Mouse (Mus musculus) embryonic facial prominence, embryonic 12.5 days (tissue): ENCODE measurements at regions not wholly inside any gene's neighbourhood (a gene's known extent, or its start where the extent isn't known, plus 50 kb on each side); places are given as distances from the start of the nearest gene placed in this dataset.
"Not testable (repeated sequence)": the region's sequence is repeated elsewhere in the genome, so short reads cannot be mapped to it uniquely, and the experiment has no call there.

ENCODE experiments used
- ATAC-seq: fragments of 200-750 bp; cut with Nextera tagmentation; 2 replicates; pipeline ENCODE4 v1.8.0; 2017; ENCODE audit not compliant: insufficient number of reproducible peaks, insufficient read depth, low FRiP score, low TSS enrichment
- H3K27ac ChIP-seq: fragments of 300-500 bp; sonication (generic); 2 replicates; pipeline ENCODE4 v1.5.1; 2016; ENCODE audit warnings: mild to moderate bottlenecking
- H3K27me3 ChIP-seq: fragments of 300-500 bp; sonication (generic); 2 replicates; pipeline ENCODE4 v1.6.1; 2016; ENCODE audit warnings: mild to moderate bottlenecking, moderate library complexity
- H3K36me3 ChIP-seq: fragments of 300-500 bp; sonication (generic); 2 replicates; pipeline ENCODE4 v1.6.1; 2016; ENCODE audit warnings: mild to moderate bottlenecking
- H3K4me1 ChIP-seq: fragments of 300-500 bp; sonication (generic); 2 replicates; pipeline ENCODE4 v1.6.1; 2016
- H3K4me2 ChIP-seq: fragments of 300-500 bp; sonication (generic); replicated peaks from 2 replicates; pipeline ENCODE4 v1.6.1; 2016; ENCODE audit warnings: mild to moderate bottlenecking, moderate library complexity
- H3K4me3 ChIP-seq: fragments of 300-500 bp; sonication (generic); 2 replicates; pipeline ENCODE4 v1.5.1; 2016; ENCODE audit warnings: mild to moderate bottlenecking
- H3K9ac ChIP-seq: fragments of 300-500 bp; sonication (generic); 2 replicates; pipeline ENCODE4 v1.6.1; 2016; ENCODE audit warnings: mild to moderate bottlenecking, moderate library complexity
- H3K9me3 ChIP-seq: fragments of 300-500 bp; sonication (generic); 2 replicates; pipeline ENCODE4 v1.6.1; 2016; ENCODE audit warnings: mild to moderate bottlenecking, moderate library complexity
- WGBS: fragments of 180-500 bp; shearing (Covaris S2); methylation state at CpG from one replicate; pipeline ENCODE4 v1.1.7; 2016; 5-methylcytosine and 5-hydroxymethylcytosine counted together

- no peak overlapping the region for H3K4me2 ChIP-seq
- no peaks in the 10 kb centered on the region for H3K9me3 ChIP-seq
- ATAC-seq, result no peak
- 73% methylated on average over 5 of the region's 5 CpGs for WGBS
- H3K36me3 ChIP-seq, result no peaks in the 10 kb centered on the region
- no peak overlapping the region for H3K4me3 ChIP-seq
- no peaks in the 10 kb centered on the region for H3K4me1 ChIP-seq
- no peak overlapping the region for H3K27ac ChIP-seq
- H3K9ac ChIP-seq, result no peak overlapping the region
- H3K27me3 ChIP-seq, result no peaks in the 10 kb centered on the region
Observed at GRCm38 (mm10) chr1:79212471-79212870, 227.4 kb downstream of the Scg2 start.

DNA sequence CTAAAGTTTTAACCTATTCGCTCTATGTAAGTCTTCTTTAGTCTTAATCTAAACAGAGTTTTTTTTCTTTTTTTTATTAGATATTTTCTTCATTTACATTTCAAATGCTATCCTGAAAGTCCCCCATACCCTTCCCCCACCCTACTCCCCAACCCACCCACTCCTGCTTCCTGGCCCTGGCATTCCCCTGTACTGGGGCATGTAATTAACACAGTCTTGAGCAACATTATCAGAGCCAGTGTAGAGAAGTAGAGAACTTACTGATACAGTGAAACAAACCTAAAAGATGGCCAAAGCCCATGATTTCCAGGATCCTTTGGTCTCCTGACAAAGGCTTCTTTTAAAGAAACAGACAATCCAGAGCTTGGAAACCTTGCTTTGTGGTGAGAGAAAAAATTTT lies 227.9 kb downstream of the Scg2 start:
- not testable (repeated sequence) for ATAC-seq, H3K27me3 ChIP-seq, H3K4me2 ChIP-seq, H3K36me3 ChIP-seq, H3K9ac ChIP-seq, H3K4me1 ChIP-seq, H3K4me3 ChIP-seq, H3K9me3 ChIP-seq, H3K27ac ChIP-seq
- WGBS, result 98% methylated on average over 1 of the region's 1 CpGs

DNA sequence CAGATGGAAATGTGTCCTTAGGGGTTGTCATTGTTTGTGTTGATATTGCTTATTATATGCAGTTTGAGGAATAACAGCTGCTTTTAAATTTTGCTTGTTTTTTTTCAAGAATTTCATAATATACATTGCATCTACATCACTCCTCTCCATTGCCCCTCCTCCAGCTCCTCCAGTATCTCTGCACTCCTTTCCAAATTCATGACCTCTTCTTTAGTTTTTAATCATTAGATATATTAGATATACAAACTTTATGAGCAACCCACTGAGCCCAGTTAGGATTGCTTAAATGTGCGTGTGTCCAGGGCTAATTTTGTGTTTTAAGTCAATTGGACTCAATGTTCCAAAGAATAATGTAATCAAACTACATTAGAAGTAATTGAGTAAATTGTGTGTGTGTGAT lies 232.7 kb downstream of the Scg2 start:
- Histone ChIP-seq H3K9ac (no peak overlapping the region), H3K4me3 (no peak overlapping the region), H3K36me3 (no peaks in the 10 kb centered on the region), H3K4me1 (no peaks in the 10 kb centered on the region), H3K27me3 (no peaks in the 10 kb centered on the region), H3K27ac (no peak overlapping the region), H3K9me3 (no peaks in the 10 kb centered on the region), H3K4me2 (no peak overlapping the region)
- no peak for ATAC-seq
- WGBS, result 54% methylated on average over 1 of the region's 1 CpGs

DNA sequence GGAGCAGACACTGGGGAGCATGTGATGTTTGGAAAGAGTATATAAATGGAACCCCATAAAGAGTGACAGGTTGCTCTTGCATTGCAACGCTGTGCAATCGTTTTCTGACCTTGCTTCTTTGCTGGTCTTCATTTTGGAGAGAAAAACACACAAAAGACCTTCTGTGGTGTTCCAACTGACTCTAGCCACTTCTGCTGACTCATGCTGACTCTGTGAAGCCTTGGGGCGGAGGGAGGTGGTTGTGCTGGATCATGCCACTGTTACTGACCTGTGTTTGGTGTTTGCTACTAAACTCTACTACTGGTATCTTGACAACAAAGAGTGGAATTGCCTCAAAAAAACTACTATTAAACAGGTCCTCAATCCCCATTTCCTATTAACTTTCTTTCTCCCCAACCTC lies 242.2 kb downstream of the Scg2 start:
- Histone ChIP-seq H3K4me3 (no peak overlapping the region), H3K4me1 (no peaks in the 10 kb centered on the region), H3K36me3 (no peaks in the 10 kb centered on the region), H3K4me2 (no peak overlapping the region), H3K27me3 (no peaks in the 10 kb centered on the region), H3K9me3 (no peaks in the 10 kb centered on the region), H3K27ac (no peak overlapping the region), H3K9ac (no peak overlapping the region)
- 89% methylated on average over 3 of the region's 3 CpGs for WGBS
- ATAC-seq, result no peak

GRCm38 (mm10) chr1:79191031-79191430 lies 248.9 kb downstream of the Scg2 start:
- Histone ChIP-seq H3K27me3 (no peaks in the 10 kb centered on the region), H3K4me1 (no peaks in the 10 kb centered on the region), H3K27ac (no peak overlapping the region), H3K4me3 (no peak overlapping the region), H3K36me3 (no peaks in the 10 kb centered on the region), H3K9me3 (no peaks in the 10 kb centered on the region), H3K4me2 (no peak overlapping the region), H3K9ac (no peak overlapping the region)
- ATAC-seq, result no peak
- WGBS, result 92% methylated on average over 3 of the region's 3 CpGs

DNA sequence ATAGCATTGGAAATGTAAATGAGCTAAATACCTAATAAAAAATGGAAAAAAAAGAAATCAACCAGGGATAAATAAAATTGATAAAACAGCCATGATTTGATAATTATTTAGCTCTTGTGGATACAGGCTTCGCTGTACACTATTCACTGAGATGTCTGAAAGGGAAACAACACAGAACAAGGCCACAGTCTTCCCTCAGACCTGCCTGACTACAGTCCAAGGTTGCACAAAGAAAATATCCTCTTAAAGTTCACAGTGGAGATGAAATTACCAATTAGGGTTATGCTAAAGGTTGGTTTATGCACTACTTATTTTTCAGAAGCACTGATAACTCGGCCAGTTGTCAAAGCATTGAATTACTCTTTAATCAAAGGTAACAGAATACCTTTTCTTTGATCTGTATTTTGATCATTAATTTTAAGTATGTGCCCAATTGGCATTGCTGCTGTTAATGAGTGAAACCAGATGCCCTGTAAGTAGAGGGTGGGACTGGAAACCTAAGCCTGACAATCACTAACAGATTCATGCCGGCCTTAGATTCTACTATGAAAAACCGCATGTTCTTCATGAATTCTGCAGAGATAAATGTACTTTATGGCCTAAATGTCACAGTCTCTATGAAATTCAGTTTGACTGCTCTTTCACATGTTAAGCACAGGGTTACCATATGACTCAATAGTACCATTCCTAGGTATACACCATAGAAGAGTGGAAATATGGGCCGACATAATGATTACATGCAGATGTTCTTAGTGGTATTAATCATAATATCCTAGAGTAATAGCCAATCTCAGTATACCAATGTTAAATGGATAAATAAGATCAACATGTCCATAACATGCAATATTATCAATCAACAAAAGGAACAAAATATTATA lies 256.1 kb downstream of the Scg2 start:
- 46% methylated on average over 5 of the region's 5 CpGs for WGBS
- Histone ChIP-seq H3K9me3 (no peaks in the 10 kb centered on the region), H3K4me1 (no peaks in the 10 kb centered on the region), H3K9ac (no peak overlapping the region), H3K4me2 (no peak overlapping the region), H3K27ac (no peak overlapping the region), H3K27me3 (no peaks in the 10 kb centered on the region), H3K36me3 (no peaks in the 10 kb centered on the region), H3K4me3 (no peak overlapping the region)
- ATAC-seq, result no peak

DNA sequence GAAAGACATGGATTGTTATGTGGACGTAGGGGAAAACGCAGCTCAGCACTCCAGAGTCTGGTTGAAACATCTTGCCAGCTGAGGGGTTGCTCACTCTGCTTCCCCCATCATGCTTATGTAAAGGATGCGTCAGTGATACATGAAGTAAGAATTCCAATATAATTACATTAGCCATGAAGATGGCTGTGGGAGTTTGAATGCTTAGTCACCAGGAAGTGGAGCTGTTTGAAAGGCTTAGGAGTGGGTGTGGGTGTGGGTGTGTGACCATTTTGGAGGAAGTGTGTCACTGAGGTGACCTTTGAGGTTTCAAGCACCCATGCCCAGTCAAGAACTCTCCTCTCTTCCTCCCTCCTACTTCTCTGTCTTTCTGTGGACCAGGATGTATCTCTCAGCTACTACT lies 295.8 kb downstream of the Scg2 start:
- H3K4me2 ChIP-seq, result no peak overlapping the region
- H3K27me3 ChIP-seq, result no peaks in the 10 kb centered on the region
- H3K36me3 ChIP-seq, result no peaks in the 10 kb centered on the region
- no peaks in the 10 kb centered on the region for H3K9me3 ChIP-seq
- no peaks in the 10 kb centered on the region for H3K4me1 ChIP-seq
- H3K4me3 ChIP-seq, result no peak overlapping the region
- no peak for ATAC-seq
- no peak overlapping the region for H3K9ac ChIP-seq
- no peak overlapping the region for H3K27ac ChIP-seq
- 86% methylated on average over 3 of the region's 3 CpGs for WGBS
